Mouse (Mus musculus) limb, embryonic 14.5 days (tissue): ENCODE measurements around the gene Tmem189. TPM values are rescaled to one million over a fixed set of nuclear protein-coding genes. Genes with fewer than 3 reads are reported as not detected.
"Not testable (repeated sequence)": the region's sequence is repeated elsewhere in the genome, so short reads cannot be mapped to it uniquely, and the experiment has no call there.

Experiments used
- ATAC-seq: fragments of 200-750 bp; cut with Nextera tagmentation; 2 replicates; pipeline ENCODE4 v1.8.0; 2017; ENCODE audit warnings: low read depth, moderate number of reproducible peaks, moderate TSS enrichment; ENCODE audit not compliant: low FRiP score
- DNase-seq: peaks from one replicate; pipeline ENCODE4 v3.0.0-alpha.2; 2015; ENCODE audit warnings: low spot score
- H3K27ac ChIP-seq: fragments of 300-500 bp; sonication (generic); replicated peaks from 2 replicates; pipeline ENCODE4 v1.5.1; 2014; ENCODE audit warnings: low read depth, mild to moderate bottlenecking, low read length, moderate library complexity, mixed read lengths
- H3K27me3 ChIP-seq: fragments of 300-500 bp; sonication (generic); 2 replicates; pipeline ENCODE4 v1.6.1; 2014; ENCODE audit warnings: low read length, mixed read lengths; ENCODE audit not compliant: control insufficient read depth, insufficient read depth
- H3K36me3 ChIP-seq: fragments of 300-500 bp; sonication (generic); 2 replicates; pipeline ENCODE4 v1.6.1; 2014; ENCODE audit warnings: mild to moderate bottlenecking, low read length, moderate library complexity, mixed read lengths; ENCODE audit not compliant: control insufficient read depth, insufficient read depth
- H3K4me1 ChIP-seq: fragments of 300-500 bp; sonication (generic); 2 replicates; pipeline ENCODE4 v1.6.1; 2014; ENCODE audit warnings: antibody characterized with exemption, low read length, mixed read lengths; ENCODE audit not compliant: control insufficient read depth, insufficient read depth
- H3K4me2 ChIP-seq: fragments of 300-500 bp; sonication (generic); replicated peaks from 2 replicates; pipeline ENCODE4 v1.6.1; 2014; ENCODE audit warnings: low read depth, mild to moderate bottlenecking, low read length, moderate library complexity; ENCODE audit not compliant: severe bottlenecking
- H3K4me3 ChIP-seq: fragments of 300-500 bp; sonication (generic); replicated peaks from 2 replicates; pipeline ENCODE4 v1.5.1; 2014; ENCODE audit warnings: low read length
- H3K9ac ChIP-seq: fragments of 300-500 bp; sonication (generic); 2 replicates; pipeline ENCODE4 v1.6.1; 2014; ENCODE audit warnings: mild to moderate bottlenecking, low read depth, low read length, moderate library complexity; ENCODE audit not compliant: severe bottlenecking
- H3K9me3 ChIP-seq: fragments of 300-500 bp; sonication (generic); 2 replicates; pipeline ENCODE4 v1.6.1; 2016; ENCODE audit warnings: low read length; ENCODE audit not compliant: control insufficient read depth
- POLR2A ChIP-seq: fragments of 200-500 bp; IDR thresholded peaks from 2 replicates; pipeline ENCODE4 v1.8.0; 2012; ENCODE audit warnings: inconsistent platforms, mild to moderate bottlenecking, moderate library complexity, borderline replicate concordance; ENCODE audit not compliant: insufficient read depth, insufficient read length; ENCODE audit errors: extremely low read depth
- WGBS: fragments of 180-500 bp; shearing (Covaris S2); extraction: QIAGEN DNeasy Blood & Tissue Kit; methylation state at CpG from one replicate; pipeline ENCODE4 v1.1.7; 2014; 5-methylcytosine and 5-hydroxymethylcytosine counted together
- polyA plus RNA-seq, 2 experiments: library from polyadenylated mRNA; depleted of rRNA in 1 of 2; stranded (reverse) in 1 of 2; unstranded in 1 of 2; fragments of >200 nt; fragmentation: Nextera tagmentation in 1 of 2; extraction: Ambion mirVana in 1 of 2; gene quantifications; 2 replicates each; pipeline versions ENCODE4 v1.2.1 to v1.2.3; 2012 to 2014

Tmem189 gene
- polyA plus RNA-seq, 2 experiments: 39.3 to 58.9 TPM

DNA sequence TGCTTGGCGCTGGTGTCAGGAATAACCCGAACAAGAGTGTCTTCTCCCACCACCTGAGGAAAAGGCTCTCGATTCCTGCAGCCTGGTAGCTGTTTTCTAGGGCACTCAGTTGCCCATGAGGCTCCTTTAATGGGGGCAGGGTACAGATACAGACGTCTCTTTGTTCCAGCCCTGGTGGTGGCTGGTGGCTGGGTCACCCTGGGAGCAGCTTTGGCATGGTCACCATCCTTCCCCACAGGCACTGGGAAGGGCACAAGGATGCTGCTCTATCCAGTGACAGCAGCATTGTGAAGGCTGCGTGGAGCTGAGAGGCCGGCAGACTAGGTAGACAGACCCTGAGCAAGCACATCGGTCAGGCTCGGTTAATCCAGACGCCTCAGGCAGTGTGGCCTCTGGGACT, 38.0 kb downstream of the Tmem189 start:
- no peaks in the 10 kb centered on the region for H3K4me1 ChIP-seq
- DNase-seq: no peak
- no peak for TF ChIP-seq POLR2A
- H3K4me3 ChIP-seq: no peak overlapping the region
- ATAC-seq: no peak
- H3K27ac ChIP-seq: no peak overlapping the region
- WGBS: 88% methylated on average over 9 of the region's 9 CpGs
- no peak overlapping the region for H3K4me2 ChIP-seq
- no peaks in the 10 kb centered on the region for H3K9me3 ChIP-seq
- H3K27me3 ChIP-seq: no peaks in the 10 kb centered on the region
- no peak overlapping the region for H3K9ac ChIP-seq
- H3K36me3 ChIP-seq: peaks cover 59% of the 10 kb centered on the region

DNA sequence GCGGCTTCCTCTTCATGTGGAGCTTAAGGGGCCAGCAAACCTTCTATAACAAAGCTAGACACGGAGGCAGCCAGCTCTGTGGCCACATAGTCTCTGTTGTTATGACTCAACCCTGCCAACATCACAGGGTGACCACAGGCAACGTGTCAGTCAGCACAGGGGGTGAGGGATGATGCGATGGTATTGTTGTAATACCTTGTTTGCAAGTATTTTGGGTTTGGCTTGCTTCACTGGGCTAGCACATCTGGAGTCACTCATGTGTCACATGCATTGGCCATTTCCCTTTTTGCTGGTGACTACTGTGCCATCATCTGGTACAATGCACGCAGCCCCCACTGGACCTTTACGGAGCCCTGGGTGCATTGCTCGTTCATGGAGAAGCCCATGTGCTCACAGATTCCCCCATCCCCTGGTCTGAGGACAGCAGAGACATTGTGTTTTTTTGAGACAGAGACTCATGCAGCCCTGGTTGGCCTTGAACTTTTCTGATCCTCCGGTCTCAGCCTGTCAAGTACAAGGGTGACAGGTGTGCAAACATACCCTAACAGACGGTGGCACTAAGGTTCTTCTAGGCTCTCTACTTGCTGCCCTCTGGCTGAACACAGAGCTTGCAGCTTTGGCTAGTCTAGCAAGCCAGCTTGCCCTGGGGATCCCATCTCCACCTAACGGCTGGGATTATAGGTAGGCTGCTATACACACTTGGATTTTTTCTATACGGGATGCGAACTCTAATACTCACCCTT, 40.2 kb downstream of the Tmem189 start:
- no peaks in the 10 kb centered on the region for H3K4me1 ChIP-seq
- TF ChIP-seq POLR2A: no peak
- no peak overlapping the region for H3K27ac ChIP-seq
- H3K4me3 ChIP-seq: no peak overlapping the region
- WGBS: 83% methylated on average over 12 of the region's 12 CpGs
- peaks cover 72% of the 10 kb centered on the region for H3K36me3 ChIP-seq
- H3K9ac ChIP-seq: no peak overlapping the region
- no peak overlapping the region for H3K4me2 ChIP-seq
- H3K9me3 ChIP-seq: no peaks in the 10 kb centered on the region
- no peaks in the 10 kb centered on the region for H3K27me3 ChIP-seq
- DNase-seq: no peak
- ATAC-seq: no peak

DNA sequence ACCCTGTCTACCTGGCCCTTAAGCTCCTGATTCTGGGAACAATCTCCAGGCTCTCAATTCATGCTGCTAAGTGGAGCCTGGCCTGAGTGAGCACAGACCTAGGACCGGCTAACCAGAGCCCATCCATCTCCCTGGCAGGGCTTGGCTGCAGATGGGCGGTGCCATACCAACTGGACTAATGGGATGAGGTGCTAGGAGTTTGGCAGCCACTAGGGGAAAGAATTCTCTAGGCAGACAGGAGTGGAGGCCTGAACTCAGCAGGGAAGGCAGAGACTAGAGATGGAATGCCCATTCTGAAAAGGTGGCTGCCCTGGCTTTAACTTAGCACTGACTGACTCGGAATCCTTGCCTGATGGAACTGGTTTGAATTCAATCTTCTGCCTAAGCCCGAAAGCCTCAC, 43.2 kb downstream of the Tmem189 start:
- ATAC-seq: no peak
- Histone ChIP-seq H3K9me3 (no peaks in the 10 kb centered on the region), H3K4me2 (no peak overlapping the region), H3K4me1 (no peaks in the 10 kb centered on the region), H3K27me3 (no peaks in the 10 kb centered on the region), H3K36me3 (peaks cover 57% of the 10 kb centered on the region), H3K9ac (no peak overlapping the region), H3K4me3 (no peak overlapping the region), H3K27ac (no peak overlapping the region)
- 67% methylated on average over 4 of the region's 4 CpGs for WGBS
- no peak for DNase-seq
- TF ChIP-seq POLR2A: no peak

DNA sequence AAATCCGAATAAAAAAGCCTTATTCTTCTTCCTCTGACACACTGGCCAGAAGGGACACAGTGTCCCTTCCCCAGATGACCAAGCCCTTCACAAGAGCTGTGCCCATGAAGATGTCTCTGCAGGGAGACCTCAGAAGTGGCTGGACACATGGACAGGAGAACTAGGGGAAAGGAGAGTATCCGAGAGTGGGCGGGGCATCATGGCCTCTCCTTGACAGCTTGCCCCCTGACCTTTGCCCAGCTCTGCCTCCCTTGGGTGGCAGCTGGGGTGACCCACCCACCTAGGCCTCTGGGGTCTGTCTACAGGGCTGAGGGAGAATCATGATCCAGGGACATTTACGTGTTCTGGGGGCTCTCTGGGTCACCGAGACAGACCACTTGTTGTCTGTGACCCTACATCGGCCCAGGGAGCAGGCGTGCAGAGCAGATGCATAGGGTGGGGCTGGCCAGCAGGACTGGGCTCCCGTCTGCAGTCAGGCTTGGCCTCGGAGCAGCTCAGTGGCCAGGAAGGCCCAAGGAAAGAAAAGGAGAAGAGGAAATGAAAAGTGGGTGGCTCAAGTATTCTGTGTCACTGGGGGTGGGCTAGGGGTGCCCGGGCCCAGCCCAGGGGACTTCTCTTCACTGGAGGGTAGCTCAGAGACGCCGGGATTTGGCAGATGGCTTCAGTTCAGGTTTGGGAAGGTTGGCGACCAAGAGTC, 46.1 kb downstream of the Tmem189 start:
- not testable (repeated sequence) for H3K4me1 ChIP-seq, ATAC-seq, DNase-seq, H3K9ac ChIP-seq, H3K9me3 ChIP-seq, H3K4me2 ChIP-seq, H3K27me3 ChIP-seq, H3K4me3 ChIP-seq, H3K27ac ChIP-seq
- peaks cover 40% of the 10 kb centered on the region for H3K36me3 ChIP-seq
- 78% methylated on average over 10 of the region's 13 CpGs for WGBS

DNA sequence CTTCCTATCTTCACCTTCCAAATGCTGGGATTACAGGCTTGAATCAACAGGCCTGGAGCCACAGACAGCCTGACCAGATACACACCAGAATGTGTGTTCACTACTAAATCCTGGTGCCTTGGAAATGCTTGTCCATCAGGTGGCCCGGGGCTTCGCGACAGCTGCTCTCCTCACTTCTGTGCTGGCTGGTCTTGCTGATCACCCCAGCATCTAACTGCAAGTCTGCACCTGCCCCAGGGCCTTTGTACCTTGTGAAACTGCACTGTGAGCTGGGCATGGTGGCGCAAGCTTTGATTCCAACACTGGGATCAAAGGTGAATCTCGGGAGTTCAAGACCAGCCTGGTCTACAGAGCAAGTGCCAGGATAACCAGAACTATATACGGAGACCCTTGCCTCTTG, 47.5 kb downstream of the Tmem189 start:
- 86% methylated on average over 6 of the region's 6 CpGs for WGBS
- Histone ChIP-seq H3K27ac (no peak overlapping the region), H3K4me2 (no peak overlapping the region), H3K9me3 (no peaks in the 10 kb centered on the region), H3K4me1 (no peaks in the 10 kb centered on the region), H3K4me3 (no peak overlapping the region), H3K9ac (no peak overlapping the region), H3K27me3 (no peaks in the 10 kb centered on the region), H3K36me3 (peaks cover 29% of the 10 kb centered on the region)
- ATAC-seq (no peak), DNase-seq (no peak)
- no peak for TF ChIP-seq POLR2A
